Mouse (Mus musculus) bone marrow, adult 2 months (tissue): ENCODE data around the gene Rhob.

Source experiments
- CTCF ChIP-seq: fragments of 200-500 bp; IDR thresholded peaks from 2 replicates; pipeline ENCODE4 v1.5.1; 2011; ENCODE audit warnings: low read length, control low read depth; ENCODE audit not compliant: control insufficient read depth, insufficient read depth
- POLR2A ChIP-seq: fragments of 200-500 bp; IDR thresholded peaks from 2 replicates; pipeline ENCODE4 v1.6.1; 2011; ENCODE audit warnings: low read depth, mild to moderate bottlenecking, control low read depth, low read length, borderline replicate concordance; ENCODE audit not compliant: control insufficient read depth

GRCm38 (mm10) chr12:8499001-8499870 lies 573 bp downstream of the Rhob start:
- peak; percentile 7; the same call in 1 of the 2 replicates for TF ChIP-seq CTCF
- TF ChIP-seq POLR2A = peak; percentile 53; the same call in 1 of the 2 replicates
